Mouse (Mus musculus): Measurements from ENCODE around the gene Arvcf. TPM values are rescaled to one million over a fixed set of nuclear protein-coding genes. Genes with fewer than 3 reads are reported as not detected.

Arvcf gene
- total RNA-seq (2015; ENCODE audit: low replicate concordance) (3.2 and 8.8 TPM in 2 replicates), total RNA-seq (2017; ENCODE audit: low replicate concordance) (6.2 and 22.0 TPM in 2 replicates)

- ATAC-seq (replicated peaks; ENCODE audit: low FRiP score, poor library complexity, severe bottlenecking): no peak
These were observed at the start of gene Arvcf, which contains the start of gene Tango2 for GRCm38 (mm10) chr16:18347931-18348600. TSS of gene Arvcf (plus strand) at chr16:18348182. TSS of gene Tango2 (minus strand) at chr16:18348103.

DNA sequence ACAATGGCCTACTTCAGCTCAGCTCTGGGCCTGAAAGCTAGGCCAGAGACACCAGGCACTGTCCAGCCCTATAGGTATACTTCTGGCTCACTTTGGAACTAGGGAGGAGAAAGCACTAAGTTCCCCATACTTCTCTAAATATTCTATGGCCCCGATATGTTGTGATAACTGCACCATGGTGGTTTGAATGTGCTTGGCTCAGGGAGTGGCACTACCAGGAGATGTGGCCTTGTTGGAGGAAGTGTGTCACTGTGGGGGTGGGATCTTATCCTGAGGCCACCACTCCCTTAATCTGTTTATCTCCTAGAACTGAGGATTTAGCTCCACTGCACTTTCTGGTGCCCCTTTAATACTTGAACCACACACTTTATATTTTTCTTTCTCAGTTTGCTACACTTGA lies 39.8 kb upstream of the Arvcf start:
- ATAC-seq (replicated peaks; ENCODE audit: low FRiP score, poor library complexity, severe bottlenecking): no peak

DNA sequence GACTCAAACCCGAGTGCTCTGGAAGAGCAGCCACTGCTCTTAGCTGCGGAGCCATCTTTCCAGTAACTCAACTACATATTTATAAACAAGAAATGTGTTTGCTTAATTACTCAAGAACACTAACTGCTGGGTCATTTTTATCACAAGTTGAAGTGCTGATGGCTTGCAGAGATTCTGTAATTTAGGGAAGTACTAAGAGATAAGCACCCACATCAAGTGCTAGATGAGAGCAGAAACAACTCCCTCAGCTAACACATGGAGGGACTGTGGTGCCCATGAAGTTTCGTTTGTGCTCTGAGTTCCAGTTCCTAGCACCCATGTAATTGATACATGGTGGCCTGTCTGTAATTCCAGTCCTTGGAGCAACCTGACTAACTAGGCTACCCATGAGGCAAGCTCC lies 29.0 kb upstream of the Arvcf start:
- ATAC-seq (replicated peaks; ENCODE audit: low FRiP score, poor library complexity, severe bottlenecking): no peak

DNA sequence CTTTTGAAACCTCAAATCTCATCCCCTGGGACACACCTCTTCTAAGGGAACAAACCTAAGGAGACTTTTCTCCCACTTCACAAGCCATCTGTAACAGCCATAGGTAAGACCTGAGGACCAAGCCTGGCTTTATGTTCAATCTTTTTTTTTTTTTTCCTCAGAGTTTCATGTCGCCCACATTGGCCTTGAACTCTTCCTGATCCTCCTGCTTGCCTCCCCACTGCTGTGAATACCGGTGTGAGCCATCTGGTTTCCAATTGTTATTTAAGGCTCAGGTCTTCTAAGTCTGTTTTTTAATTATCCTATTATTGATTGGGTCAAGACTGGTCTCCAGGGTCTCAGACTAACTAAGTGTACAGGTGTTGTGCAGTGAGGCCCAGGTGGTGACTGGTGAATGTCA lies 26.5 kb upstream of the Arvcf start:
- no peak for ATAC-seq (replicated peaks; ENCODE audit: low FRiP score, poor library complexity, severe bottlenecking)

- ATAC-seq (replicated peaks; ENCODE audit: low FRiP score, poor library complexity, severe bottlenecking): no peak
These were observed 24.5 kb upstream of the Arvcf start for GRCm38 (mm10) chr16:18323460-18323859.

- no peak for ATAC-seq (replicated peaks; ENCODE audit: low FRiP score, poor library complexity, severe bottlenecking)
These were observed 24.0 kb upstream of the Arvcf start for GRCm38 (mm10) chr16:18324031-18324430.

DNA sequence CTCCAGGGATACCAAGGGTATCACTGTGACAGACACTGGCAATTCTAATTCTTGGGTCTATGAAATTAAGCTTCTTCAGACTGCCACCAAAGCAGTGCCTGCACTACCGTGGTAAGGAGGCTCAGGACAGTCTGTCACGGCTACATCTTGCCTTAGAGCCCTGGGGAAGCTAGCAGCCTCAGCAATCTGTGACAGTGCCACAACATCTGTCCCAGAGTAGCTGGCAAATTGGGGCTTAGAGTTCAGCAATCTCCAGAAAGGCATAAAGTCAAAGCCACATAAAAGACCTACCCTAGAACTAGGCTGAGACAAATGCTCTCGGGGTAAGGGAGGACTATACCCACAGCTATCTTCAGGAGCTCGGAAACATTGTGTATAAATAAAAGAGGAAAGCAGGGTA lies 22.2 kb upstream of the Arvcf start:
- no peak for ATAC-seq (replicated peaks; ENCODE audit: low FRiP score, poor library complexity, severe bottlenecking)

GRCm38 (mm10) chr16:18327936-18328335 lies 20.0 kb upstream of the Arvcf start:
- ATAC-seq (replicated peaks; ENCODE audit: low FRiP score, poor library complexity, severe bottlenecking): no peak

- ATAC-seq (replicated peaks; ENCODE audit: low FRiP score, poor library complexity, severe bottlenecking): no peak
These were observed 19.5 kb upstream of the Arvcf start for GRCm38 (mm10) chr16:18328524-18328923.

DNA sequence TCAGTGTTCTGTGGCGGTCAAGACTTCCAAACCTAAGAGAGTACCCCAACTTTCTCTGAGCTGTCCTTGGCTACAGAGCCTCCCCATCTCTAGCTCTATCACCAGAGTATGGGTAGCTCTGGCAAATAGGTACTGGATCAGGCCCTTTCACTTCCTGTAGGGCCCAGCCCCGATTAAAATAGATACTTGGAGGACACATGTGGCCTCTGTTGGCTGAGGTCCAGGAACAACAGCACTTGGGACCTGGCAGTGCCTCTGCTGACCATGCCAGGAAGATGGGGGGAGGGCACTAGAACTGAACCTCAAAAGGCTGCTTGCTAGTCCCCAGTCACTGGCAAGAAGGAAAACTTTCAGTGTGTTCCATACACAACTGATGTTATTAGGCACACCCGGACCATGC lies 14.0 kb upstream of the Arvcf start:
- ATAC-seq (replicated peaks; ENCODE audit: low FRiP score, poor library complexity, severe bottlenecking): no peak; the same call in 1 of the 2 replicates

- no peak for ATAC-seq (replicated peaks; ENCODE audit: low FRiP score, poor library complexity, severe bottlenecking)
These were observed 12.0 kb upstream of the Arvcf start for GRCm38 (mm10) chr16:18335981-18336380.

DNA sequence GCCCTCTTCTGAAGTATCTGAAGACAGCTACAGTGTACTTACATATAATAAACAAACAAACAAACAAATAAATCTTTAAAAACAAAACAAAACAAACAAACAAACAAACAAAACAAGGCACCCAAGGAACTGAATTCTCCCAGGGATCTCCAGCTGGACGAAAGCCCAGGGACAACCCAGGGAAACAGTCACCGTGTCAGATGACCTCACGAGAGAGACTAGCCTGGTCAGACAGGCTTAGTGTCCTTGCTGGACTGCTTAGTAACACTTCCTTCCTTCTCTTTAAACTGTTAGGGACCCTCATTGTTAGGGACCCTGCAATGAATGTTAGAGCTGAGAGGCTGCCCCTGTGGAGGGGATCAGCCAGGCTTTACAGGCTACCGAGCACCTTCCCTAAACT lies 10.7 kb upstream of the Arvcf start:
- no peak for ATAC-seq (replicated peaks; ENCODE audit: low FRiP score, poor library complexity, severe bottlenecking)

DNA sequence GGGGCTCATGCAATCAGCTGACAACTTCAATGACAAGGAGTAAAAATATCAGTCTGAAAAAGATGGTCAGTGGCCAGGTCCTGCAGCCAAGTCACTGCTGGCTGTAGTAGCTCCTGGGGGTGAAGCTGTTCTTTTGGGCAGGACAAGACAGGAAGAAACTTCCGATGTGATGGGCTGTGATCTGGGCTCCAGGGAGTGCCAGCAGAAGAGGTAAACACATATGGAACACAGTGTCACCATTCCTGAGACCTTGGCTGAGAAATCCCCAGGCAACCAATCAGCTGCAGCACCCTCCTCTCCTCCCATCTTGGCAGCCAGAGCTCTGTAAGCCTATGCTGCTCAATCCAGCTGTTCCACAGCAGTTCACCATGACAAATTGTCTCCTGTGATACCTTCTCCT lies 8.1 kb upstream of the Arvcf start:
- ATAC-seq (replicated peaks; ENCODE audit: low FRiP score, poor library complexity, severe bottlenecking): no peak

DNA sequence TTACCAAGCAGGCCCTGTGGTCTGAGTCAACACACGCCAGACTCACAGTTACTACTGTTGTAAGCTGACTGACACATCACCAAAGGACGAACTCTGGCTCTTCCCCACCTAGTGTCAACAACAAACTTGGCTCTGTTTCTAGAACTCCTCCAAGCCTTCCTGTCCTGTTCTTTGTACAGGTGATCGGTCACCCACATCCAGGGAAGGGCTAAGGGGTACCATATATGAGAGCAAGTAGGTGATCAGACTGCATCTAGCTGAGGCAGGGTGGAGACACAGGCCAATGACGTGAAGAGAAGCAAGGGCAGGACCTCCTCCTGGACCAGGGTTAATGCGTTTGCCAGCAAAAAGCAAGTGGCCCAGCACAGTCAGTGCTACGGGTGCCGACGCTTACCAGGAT lies 6.4 kb upstream of the Arvcf start:
- ATAC-seq (replicated peaks; ENCODE audit: low FRiP score, poor library complexity, severe bottlenecking): peak; percentile 50

DNA sequence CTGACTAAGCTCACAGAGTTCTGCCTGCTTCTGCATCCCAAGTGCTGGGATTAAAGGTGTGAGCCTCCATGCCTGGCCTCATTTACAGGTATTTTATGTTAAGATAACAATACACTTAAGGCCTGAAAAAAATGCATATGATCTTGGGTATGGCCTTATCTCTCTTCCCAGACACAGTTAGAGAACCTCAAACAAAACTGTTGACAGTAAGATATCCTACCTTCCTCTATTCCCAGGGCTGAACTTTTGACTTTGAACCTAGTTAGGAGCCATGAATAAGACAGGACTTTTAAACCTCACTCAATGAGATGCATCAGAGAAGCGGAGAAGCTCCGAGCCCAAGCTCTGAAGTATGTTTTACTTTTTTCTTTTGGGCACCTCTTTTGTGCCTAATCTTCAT lies 5.9 kb upstream of the Arvcf start:
- ATAC-seq (replicated peaks; ENCODE audit: low FRiP score, poor library complexity, severe bottlenecking): 0 out of 2 replicates have a peak, but pooled peaks have one; percentile 13

GRCm38 (mm10) chr16:18342650-18343570 lies 5.1 kb upstream of the Arvcf start:
- peak; percentile 41; the same call in 1 of the 2 replicates for ATAC-seq (replicated peaks; ENCODE audit: low FRiP score, poor library complexity, severe bottlenecking)

DNA sequence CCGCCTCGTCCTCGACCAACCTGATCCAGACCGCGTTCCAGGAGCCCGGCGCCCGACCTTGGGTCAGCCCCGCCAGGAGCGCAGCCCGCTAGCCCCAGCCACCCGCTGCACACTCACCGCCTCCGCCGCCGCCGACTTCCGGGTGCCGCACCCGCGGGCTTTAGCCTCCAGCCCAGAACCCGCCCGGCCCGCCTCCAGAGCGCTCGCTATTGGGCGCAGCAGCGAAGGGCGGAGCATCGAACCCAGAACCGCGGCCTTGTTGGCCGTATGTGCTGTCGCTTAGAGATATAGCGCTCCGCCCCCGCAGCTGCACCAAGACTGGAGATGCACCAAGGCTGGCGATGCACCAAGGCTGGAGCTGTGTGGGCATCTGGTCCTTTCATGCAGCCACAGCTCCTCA lies 4.2 kb upstream of the Arvcf start:
- ATAC-seq (replicated peaks; ENCODE audit: low FRiP score, poor library complexity, severe bottlenecking): peak; percentile 88

DNA sequence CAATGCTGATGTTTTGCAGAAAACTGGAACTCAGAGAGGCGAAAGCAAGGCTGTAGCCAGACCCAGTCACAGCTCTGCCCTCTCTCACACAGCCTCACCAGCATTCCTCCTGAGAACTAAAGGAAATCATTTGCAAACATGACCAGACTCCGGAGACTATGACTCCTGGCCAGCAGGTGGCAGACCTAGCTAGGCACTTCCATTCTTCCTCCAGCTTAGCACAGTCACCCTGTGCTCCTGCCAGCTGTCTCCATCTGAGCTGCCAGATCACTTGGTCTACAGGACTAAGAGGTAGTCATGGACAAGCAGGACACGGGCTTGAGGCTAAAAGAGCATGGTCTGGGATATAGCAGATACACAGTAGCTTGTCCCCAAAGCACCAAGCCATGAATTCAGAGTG lies 2.7 kb upstream of the Arvcf start:
- peak; percentile 52 for ATAC-seq (replicated peaks; ENCODE audit: low FRiP score, poor library complexity, severe bottlenecking)

DNA sequence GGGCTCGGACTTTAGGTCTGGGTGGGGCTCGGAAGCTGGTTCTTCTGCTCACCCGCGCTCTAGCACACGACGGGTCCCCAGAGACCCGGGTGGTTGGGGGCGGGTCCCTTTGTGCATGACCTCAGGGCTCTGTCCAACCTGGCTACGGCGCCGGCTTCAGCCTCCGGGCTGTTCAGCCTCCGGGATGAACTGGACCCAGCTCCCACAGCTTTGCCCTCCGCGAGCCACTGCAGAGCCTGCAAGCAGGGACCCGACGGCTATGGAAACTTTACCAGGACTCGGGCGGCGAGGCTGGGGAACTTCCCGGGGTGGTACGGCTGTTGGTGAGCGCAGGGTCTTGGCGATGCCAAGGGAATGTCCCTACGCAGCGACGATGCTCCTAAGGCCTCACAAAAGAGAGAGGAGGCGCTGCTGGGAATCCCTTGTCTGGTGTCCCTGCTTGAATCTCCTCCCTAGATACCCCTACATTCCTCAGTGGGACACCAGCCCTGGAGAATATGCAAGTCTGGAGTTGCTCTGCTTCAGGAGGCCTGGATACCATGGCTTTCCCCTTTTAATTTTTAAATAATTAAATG lies 706 bp downstream of the Arvcf start:
- no peak for ATAC-seq (replicated peaks; ENCODE audit: low FRiP score, poor library complexity, severe bottlenecking)

GRCm38 (mm10) chr16:18349761-18350325 lies 1.9 kb downstream of the Arvcf start:
- ATAC-seq (replicated peaks; ENCODE audit: low FRiP score, poor library complexity, severe bottlenecking): no peak

Measured in erythroid progenitor cell, adult 5-6 weeks (primary cell).